Mouse (Mus musculus): ENCODE data around the gene Fmo3.

Gene Fmo3

DNA sequence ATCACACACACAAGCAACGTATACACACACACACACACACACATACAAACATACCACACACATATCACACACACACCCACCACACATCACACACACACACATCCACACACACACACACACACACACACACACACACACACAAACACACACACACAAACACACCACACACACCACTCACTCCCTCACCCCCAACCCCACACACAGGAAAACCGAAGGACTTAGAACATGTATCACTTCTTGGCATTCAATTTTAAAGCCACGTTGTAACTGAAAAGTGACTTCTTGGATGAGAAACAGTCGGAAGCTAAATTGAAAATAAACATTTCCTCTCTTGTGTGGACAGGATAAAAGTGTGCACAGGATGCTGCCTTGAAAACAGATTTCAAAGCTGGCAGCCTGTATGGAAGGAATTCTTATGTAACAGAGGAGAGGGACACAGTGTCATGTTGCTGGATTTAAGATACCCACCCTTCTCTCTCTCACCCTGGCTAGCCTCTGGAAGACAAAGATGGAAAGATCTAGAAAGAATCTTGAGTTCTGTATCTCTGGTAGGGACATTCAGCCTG is 52.9 kb downstream of the Fmo3 start:
- DNase-seq (ENCODE audit: low read depth) = no peak

DNA sequence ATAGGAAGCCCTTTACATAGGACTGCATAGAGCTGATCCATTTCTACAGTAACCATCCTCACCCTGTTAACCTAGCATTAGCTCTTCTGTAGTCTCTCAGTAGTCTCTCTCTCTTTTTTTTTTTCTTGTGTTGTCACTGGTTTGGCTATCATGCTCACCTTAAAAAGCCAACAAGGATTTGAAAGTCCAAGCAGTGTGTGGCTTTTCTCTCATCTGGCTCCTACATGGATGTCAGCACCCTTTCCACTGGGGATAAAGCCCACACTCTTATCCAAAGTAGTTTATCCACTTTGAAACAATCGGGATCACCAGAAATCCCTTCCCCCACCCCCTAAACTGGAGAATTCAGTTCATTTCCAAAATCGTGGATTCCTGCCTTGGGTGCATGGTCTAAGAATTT is 53.7 kb downstream of the Fmo3 start:
- DNase-seq (ENCODE audit: low read depth) = no peak

DNA sequence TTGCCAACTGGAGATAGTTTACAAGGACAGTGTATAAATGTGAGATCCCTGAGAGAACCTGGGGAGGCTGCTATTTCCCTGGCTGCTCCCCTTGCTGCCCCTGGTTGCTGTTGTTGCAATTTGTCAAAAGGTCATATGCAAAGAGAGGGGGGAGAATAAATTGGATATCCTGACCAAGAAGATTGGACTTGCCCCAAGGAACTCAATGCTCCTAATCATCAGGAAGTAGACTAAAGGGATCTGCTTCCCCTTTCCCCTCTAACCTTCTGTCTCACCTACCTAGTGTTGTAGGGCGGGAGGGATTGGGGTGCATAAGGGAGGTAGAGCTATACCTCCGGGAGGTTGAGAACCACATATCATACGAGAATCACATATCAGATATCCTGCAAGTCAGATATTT is 55.2 kb downstream of the Fmo3 start:
- DNase-seq (ENCODE audit: low read depth) = no peak

DNA sequence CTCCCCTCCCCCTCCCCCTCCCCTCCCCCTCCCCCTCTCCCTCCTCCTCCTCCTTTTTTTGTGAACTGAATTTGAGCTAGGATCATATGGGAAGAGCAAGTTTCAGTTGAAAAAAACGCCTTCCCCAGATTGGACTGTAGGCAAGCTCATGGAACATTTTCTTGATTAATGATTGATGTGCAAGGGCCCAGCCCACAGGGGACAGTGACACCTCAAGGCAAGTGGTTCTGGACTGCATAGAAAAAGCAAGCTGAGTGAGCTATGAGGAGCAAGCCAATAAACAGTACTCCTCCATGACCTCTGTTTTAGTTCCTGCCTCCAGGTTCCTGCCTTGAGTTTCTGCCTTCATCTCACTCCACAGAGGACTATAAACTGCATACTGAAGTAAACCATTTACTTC is 59.2 kb downstream of the Fmo3 start:
- no peak for DNase-seq (ENCODE audit: low read depth)

DNA sequence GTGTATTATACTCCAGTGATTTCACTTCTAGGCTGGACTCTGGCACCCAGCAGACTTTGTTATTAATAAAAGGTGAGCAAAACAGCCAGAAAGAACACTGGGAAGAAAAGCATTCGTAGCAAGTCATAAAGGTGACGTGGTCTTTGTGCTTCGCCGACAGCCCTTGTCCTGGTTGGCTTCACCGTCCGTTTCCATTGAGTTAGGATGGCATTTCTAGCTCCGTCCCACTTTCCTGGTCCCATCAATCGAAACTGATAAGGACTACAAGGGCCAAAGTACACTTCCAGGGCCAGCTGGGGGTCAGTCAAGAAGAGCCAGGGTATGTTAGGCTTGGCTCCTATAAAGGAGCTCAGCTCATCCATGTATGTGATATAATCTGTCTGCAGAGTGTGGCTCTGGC is 67.7 kb downstream of the Fmo3 start:
- no peak for DNase-seq (ENCODE audit: low read depth)

DNA sequence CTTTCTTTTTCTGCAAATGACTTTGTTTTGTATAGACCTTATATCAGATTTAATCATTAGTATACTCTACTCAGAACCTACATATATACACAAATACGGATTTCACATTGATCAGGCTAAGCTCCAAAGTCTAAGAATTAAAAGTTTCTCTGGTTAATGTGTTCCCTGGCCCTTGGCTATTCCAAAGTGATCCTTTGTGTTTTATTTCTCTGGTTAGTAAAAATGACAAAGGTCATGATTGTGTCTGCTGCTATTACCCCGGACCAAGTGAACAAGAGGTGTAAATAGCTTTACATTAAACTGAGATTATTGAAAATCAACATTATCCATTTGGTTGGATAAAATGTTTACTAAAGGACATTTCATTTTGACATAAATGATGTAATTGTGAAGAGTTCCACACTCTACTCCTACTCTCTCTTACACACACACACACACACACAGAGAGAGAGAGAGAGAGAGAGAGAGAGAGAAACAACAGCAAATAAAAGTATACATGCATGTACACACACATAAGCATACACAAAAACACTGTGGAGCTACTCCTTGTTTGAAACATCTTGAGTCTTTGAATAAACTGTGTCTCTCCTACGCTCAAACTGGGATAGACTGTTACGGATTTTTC is 69.3 kb downstream of the Fmo3 start:
- no peak for DNase-seq (ENCODE audit: low read depth)

DNA sequence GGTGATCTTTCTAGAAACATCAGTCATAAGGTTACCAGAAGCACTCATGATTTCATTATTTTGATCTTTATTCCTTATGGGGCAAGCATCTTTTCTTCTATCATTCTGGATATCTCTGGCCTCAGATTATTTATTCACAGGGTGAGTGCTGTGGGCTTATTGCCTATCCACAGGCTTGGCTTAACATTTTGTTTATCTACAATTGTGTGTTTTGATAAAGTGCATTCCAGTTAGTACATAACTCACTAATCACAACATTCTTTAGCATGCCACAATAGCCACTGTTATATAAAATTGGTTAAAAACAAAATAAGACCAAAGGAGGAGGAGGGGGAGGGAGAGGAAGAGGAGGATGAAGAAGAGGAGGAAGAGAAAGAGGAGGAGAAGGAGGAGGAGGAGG is 72.2 kb downstream of the Fmo3 start:
- no peak for DNase-seq (ENCODE audit: low read depth)
